Mouse (Mus musculus) liver, postnatal 0 days (tissue): ENCODE results near the gene B3galt6.

Experiments used
- CTCF ChIP-seq: sonication (generic); IDR thresholded peaks from 2 replicates; pipeline ENCODE4 v1.5.1; 2016; ENCODE audit warnings: antibody characterized with exemption, low read depth
- EP300 ChIP-seq: IDR thresholded peaks from 2 replicates; pipeline ENCODE4 v1.6.1; 2016; ENCODE audit warnings: antibody characterized with exemption, low read depth, mild to moderate bottlenecking

DNA sequence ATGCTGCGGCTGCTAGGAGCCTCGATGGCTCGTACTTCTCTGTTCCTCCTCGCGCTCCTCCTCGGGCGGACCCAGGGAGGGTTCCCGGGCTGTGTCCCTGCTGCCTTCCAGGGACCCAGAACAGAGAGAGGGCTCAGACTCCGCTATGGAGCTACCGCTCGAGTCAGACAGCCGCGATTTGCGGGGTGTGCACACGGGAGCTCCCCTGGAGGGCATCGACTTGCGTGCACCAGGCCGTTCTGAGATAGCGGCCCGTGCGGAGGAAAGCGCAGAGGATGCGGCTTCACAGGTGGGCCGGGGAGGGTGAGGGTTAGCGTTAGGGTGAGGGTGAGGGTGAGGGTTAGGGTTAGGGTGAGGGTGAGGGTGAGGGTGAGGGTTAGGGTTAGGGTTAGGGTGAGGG is 42.5 kb upstream of the B3galt6 start:
- TF ChIP-seq CTCF (no peak), EP300 (no peak)
